Mouse (Mus musculus): Measurements from ENCODE around the gene Bfsp2.

DNA sequence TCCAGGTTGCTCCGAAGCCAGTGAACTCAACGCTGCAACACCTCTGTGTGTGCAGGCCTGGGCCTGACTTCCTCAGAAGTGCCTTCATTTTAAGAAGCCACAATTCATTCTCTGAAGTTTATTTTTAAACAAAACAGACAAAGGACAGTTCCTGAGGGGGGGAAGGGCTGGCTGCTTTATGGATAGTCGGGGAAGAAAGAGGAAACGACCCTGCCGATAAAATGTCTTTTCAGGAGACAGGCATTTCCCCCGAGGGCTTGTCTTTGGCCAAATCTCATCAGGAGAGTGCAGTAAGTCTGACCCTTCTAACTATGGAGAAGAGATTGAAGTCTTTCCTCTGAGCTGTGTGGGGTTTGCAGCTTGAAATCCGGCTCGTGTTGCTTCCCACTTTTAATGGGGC, 5.4 kb upstream of the Bfsp2 start:
- no peak for TF ChIP-seq CTCF (IDR thresholded peaks at IDR 0.05; ENCODE audit: extremely low read depth, insufficient read depth, low read length)
- TF ChIP-seq POLR2A (IDR thresholded peaks at IDR 0.05; ENCODE audit: extremely low read depth, insufficient read depth, low read length): no peak
